Mouse (Mus musculus): Measurements from ENCODE around the gene Ubac1.

Gene Ubac1

GRCm38 (mm10) chr2:26024138-26025075 is 2.9 kb upstream of the Ubac1 start:
- DNase-seq (ENCODE audit: low spot score): no peak

GRCm38 (mm10) chr2:26022626-26023025 is 1.1 kb upstream of the Ubac1 start:
- no peak for DNase-seq (ENCODE audit: low spot score)

DNA sequence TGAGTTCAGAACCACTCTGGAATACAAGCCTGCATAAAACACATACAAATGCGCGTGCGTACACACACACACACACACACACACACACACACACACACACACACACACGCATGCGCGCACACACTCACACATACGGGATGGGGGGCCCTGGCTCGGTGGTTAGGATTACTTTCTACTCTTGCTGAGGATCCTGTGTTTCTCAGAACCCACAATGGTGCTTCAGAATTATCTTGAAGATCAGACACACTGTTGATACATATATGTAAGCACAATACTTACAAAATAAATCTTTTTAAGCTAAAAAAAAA is 665 bp upstream of the Ubac1 start:
- no peak for DNase-seq (ENCODE audit: low spot score)

DNA sequence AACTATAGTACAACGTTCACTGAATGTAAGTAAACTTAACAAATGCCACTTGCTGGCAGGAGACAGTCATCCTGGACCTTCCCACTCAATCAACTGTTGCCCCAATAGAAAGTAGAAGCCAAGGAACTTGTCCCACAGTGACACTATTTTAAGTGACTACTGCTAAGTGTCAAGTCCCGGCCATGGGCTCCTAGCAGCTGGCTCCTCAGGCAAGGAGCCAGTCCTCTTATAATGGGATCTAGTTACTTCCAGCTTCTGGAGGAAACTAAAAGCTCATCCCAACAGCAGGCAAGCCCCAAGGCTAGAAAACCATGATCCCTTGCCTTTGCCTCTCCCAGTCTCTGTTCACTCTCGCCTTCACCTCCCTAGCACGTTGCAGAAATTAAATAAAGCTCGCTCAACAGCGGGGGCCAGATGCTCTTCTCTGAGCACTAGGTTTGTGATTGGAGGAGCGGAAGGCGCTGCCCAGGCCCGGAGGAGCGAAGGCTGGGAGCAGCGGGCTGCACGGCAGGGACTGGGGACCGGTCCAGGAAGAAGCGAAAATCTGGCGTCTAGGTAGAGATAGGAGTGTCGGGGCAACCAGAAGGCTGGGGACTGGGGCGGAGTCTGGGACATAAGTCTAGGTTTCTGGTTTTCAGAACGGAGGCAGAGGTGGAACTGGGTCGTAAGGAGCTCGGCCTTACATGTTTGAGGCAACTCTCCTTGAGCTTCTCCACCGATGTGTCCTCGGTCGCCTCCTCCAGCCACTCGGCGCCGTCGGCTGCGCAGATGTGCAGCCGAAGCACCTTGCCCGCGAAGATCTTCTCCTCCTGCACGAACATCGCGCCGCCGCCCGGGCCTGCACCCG is 610 bp downstream of the Ubac1 start:
- peak; percentile 17 for DNase-seq (ENCODE audit: low spot score)

DNA sequence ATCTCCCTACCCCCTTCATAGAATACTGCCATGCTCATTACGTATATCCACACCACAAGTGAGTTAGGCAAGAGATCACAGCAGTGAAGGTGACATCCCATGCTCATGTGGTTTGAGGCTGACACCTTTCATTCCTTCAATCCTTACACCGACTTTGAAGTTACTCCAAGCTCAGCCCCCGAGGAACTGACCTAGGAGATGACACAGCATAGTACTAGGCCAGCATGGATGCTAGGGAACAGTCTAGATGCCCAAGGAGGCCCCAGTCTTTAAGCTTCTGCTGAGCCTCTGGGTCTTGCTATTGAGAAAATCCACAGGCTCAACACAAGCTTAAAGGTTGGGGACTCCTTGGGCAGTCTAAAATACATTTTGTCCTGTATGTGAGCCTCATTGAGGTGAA is 1.6 kb downstream of the Ubac1 start:
- no peak for DNase-seq (ENCODE audit: low spot score)

DNA sequence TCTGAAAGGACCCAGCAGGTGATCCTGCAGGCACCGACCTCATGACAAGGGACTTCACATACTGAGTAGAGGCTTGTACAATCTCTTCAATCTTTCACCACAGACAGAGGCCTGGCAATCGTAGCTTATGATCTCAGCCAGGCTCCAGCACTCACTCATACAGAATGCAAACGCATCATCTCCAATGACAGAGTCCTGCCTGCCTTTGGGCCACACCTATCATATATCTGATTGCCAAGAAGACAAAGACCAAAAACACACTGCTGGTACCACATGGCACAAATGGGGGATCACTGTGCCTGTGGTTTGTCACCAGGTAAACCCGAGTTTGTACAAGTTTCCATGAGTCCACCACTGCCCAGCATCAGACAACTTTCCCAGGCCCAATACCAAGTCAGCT is 4.2 kb downstream of the Ubac1 start:
- DNase-seq (ENCODE audit: low spot score): no peak

GRCm38 (mm10) chr2:26013674-26014073 is 7.9 kb downstream of the Ubac1 start:
- no peak for DNase-seq (ENCODE audit: low spot score)

DNA sequence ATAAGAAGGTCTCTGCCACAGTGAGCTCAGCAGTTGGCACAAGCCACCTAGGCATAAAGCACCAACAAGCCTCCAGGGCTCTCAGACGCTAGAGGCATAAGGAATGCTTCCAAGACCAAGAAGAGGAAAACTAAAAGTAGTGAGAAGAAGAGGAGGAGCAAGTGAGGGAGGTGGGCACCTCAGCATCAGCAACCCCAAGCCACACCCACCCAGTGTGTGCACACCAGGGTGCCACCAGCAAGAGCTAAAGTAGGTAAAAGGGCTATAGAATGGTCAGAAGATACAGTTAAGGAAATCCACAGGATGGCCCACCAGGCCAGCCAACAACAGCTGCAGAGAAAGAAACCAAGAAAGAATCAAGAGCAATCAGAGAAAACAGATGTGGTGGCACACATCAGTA is 10.1 kb downstream of the Ubac1 start:
- no peak for DNase-seq (ENCODE audit: low spot score)

GRCm38 (mm10) chr2:26002001-26002400 is 19.5 kb downstream of the Ubac1 start:
- no peak for DNase-seq (ENCODE audit: low spot score)

DNA sequence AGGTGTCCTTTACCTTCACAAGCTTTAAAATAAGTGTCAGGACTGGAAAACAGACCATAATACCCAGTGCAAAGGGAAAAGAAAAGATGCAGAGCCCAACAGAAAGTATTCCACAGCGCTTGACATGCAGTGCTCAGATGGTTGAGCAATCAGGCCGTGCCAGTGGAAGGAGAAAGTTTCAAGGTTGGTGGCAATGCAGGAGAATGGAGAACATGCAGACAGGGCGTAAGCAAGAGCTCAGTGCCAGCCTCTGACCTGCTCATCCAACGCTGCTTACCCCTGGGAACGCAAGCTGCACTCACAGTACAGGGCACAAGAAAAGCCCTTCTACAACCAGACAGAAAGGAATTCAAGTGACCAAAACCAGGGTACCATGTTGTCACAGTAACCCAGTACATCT is 20.4 kb downstream of the Ubac1 start:
- no peak for DNase-seq (ENCODE audit: low spot score)

DNA sequence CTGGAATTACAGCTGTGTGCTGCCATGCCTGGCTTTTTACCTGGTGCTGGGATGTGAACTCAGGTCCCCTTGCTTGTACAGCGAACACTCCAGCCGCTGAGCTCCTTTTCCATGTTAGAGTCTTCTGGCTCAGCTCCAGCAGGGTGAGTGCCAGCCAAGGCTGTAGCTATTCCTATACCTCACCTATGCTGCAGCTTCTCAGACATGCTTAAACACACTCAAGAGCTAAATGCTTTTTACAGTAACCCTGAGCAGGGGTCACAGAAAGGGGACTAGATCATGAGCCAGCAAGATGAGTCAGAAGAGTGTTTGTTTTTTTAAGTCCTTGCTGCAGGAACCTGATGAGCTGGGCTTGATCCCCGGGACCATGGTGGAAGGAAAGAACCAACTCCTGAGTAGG is 23.8 kb downstream of the Ubac1 start:
- no peak for DNase-seq (ENCODE audit: low spot score)

DNA sequence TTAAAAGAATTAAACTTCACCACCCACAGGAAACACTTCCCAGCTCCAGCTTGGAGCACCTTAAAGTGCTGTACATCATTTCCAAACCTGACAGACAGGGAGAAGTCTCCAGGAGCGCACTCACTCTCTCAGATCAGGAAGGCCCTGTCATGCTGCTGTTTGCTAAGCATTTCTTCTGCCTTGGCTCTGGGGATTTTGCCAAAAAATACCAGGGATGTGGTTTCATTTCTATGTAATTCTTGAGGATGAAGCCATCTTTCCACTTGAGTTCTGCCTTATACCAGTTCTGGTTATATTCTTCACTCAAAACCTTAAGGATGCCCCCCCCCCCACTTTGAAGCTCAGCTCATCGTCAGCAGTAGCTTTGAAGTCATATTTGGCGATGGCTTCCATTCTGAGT is 26.8 kb downstream of the Ubac1 start:
- DNase-seq (ENCODE audit: low spot score): no peak

DNA sequence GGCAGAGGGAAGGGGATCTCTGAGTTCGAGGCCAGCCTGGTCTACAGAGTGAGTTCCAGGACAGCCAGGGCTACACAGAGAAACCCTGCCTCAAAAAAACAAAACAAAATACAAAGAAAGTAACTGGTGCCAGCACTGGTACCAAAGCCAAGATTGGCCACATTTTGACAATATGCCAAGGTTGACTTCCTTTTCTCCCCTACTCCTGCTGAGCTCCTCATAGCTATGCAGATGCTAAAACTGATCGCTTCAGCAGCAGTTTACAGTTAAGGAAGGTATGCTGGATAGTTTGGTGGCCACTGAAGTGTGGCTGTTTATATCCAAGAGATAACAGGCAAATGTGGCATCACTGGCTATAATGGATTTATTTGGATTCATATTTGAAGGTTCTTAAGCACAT is 29.3 kb downstream of the Ubac1 start:
- no peak for DNase-seq (ENCODE audit: low spot score)

DNA sequence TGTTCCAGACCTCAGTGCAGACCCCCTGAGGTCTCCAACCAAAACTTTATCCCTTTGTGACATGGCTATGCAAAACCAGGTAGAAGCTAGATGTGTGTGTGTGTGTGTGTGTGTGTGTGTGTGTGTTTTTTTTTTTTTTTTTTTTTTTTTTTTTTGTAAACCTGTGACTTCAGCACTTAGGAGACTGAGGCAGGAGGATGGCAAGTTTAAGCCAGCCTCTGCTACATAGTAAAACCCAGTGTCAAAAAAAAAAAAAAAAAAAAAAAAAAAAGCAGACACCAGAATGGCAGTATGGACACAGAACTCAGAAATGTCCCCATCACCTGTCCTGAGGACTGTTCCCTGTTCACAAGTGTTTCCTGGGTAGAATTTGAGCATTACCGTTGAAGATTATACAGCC is 31.9 kb downstream of the Ubac1 start:
- DNase-seq (ENCODE audit: low spot score): no peak

GRCm38 (mm10) chr2:25987817-25988216 is 33.7 kb downstream of the Ubac1 start:
- no peak for DNase-seq (ENCODE audit: low spot score)

- DNase-seq (ENCODE audit: low spot score): no peak
Measured at GRCm38 (mm10) chr2:25986601-25987000, 34.9 kb downstream of the Ubac1 start.

- peak; percentile 91 for DNase-seq (ENCODE audit: low spot score)
Measured at GRCm38 (mm10) chr2:25983159-25983907, 38.2 kb downstream of the Ubac1 start, which contains the start of gene Camsap1. TSS of gene Camsap1 (minus strand) at chr2:25983282.

GRCm38 (mm10) chr2:25982426-25983091 is 39.0 kb downstream of the Ubac1 start:
- peak; percentile 5 for DNase-seq (ENCODE audit: low spot score)

GRCm38 (mm10) chr2:25982052-25982425 is 39.5 kb downstream of the Ubac1 start:
- peak; percentile 11 for DNase-seq (ENCODE audit: low spot score)

DNA sequence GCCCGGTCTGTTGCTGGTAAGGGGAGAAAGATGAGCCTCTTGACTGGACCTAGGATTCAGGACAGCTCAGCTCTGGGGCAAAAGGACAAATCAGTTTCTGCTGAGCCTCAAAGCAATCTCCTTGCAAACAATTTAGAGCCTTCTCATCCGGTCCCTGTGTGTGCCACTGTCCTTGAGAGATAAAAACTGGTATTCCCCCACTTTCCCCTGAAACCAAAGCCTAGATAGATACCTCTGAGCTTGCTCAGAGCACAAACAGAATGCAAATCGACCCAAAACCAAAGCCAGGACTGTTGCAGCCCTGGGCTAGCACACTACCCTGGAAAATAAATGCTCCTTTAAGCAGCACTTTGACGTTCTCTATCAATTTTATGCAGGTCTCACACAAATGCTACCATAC is 42.5 kb downstream of the Ubac1 start:
- DNase-seq (ENCODE audit: low spot score): no peak

DNA sequence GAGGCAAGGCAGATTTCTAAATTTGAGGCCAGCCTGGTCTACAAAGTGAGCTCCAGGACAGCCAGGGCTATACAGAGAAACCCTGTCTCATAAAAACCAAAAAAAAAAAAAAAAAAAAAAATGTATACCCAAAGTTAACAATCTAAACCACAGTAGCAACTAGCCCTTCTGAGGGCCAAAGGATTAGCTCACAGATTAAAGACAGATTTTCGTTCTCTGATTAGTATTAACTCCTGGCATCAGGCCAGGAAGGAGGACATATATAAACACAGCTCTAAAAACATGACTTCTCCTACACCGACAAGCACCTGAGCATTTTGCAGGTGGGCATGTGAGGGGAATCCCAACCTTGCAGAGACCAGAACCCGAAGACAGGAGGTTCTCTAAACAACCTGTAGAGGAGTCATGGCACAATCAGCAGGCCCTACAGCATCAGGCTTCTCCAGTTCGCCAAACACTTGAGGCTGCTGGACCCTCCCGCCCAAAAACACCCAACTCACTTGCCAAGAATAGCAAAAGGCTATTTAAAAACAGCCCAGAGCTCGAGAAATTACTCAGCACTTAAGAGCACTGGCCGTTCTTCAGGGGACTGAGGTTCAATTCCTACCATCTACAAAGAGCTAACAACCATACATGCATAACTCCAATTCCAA is 43.8 kb downstream of the Ubac1 start:
- no peak for DNase-seq (ENCODE audit: low spot score)

Data from ovary, postnatal 10 days (tissue).